Mouse (Mus musculus): ENCODE results near the gene Lhpp.

DNA sequence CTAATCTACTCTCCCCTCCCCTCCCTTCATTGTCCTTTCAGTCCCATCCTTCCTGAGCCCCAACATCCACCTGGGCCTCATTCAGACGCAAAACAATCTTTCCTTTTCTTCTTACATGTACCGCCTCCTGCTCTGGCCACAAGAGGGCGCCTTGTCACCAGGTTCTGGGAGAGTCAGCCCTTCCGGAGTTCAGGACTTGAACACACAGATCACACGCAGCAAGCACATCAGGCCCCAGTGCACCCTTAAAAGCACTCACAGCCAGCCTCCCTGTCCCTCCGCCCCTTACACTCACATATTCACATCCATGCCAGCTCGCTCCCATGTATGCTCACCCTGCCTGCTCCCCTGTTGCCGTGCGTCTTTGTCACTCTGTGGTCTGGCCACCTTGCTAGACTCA is 45.6 kb downstream of the Lhpp start:
- TF ChIP-seq CTCF (IDR thresholded peaks at IDR 0.05; ENCODE audit: borderline replicate concordance, insufficient read depth, low read depth, low read length): peak; percentile 97
- no peak for TF ChIP-seq POLR2A (IDR thresholded peaks at IDR 0.05; ENCODE audit: borderline replicate concordance, insufficient read depth, low read length)
